Mouse (Mus musculus) neural tube, embryonic 13.5 days (tissue): ENCODE measurements around the gene Prdm12. TPM values are rescaled to one million over a fixed set of nuclear protein-coding genes. Genes with fewer than 3 reads are reported as not detected.
"Not testable (repeated sequence)": the region's sequence is repeated elsewhere in the genome, so short reads cannot be mapped to it uniquely, and the experiment has no call there.

Source experiments
- ATAC-seq: fragments of 200-750 bp; cut with Nextera tagmentation; 2 replicates; pipeline ENCODE4 v1.8.0; 2017; ENCODE audit warnings: low read depth, mild to moderate bottlenecking, moderate TSS enrichment, moderate library complexity
- H3K27ac ChIP-seq: fragments of 300-500 bp; sonication (generic); replicated peaks from 2 replicates; pipeline ENCODE4 v1.5.1; 2015; ENCODE audit warnings: moderate library complexity, mild to moderate bottlenecking, inconsistent platforms
- H3K27me3 ChIP-seq: fragments of 300-500 bp; sonication (generic); 2 replicates; pipeline ENCODE4 v1.6.1; 2015; ENCODE audit warnings: mild to moderate bottlenecking, inconsistent platforms
- H3K36me3 ChIP-seq: fragments of 300-500 bp; sonication (generic); 2 replicates; pipeline ENCODE4 v1.6.1; 2015; ENCODE audit warnings: mild to moderate bottlenecking, inconsistent platforms
- H3K4me1 ChIP-seq: fragments of 300-500 bp; sonication (generic); replicated peaks from 2 replicates; pipeline ENCODE4 v1.6.1; 2015; ENCODE audit warnings: inconsistent platforms
- H3K4me2 ChIP-seq: fragments of 300-500 bp; sonication (generic); 2 replicates; pipeline ENCODE4 v1.6.1; 2015; ENCODE audit warnings: inconsistent platforms, mild to moderate bottlenecking, moderate library complexity
- H3K4me3 ChIP-seq: fragments of 300-500 bp; sonication (generic); 2 replicates; pipeline ENCODE4 v1.5.1; 2015; ENCODE audit warnings: mild to moderate bottlenecking, inconsistent platforms
- H3K9ac ChIP-seq: fragments of 300-500 bp; sonication (generic); 2 replicates; pipeline ENCODE4 v1.6.1; 2015; ENCODE audit warnings: moderate library complexity, mild to moderate bottlenecking, inconsistent platforms
- H3K9me3 ChIP-seq: fragments of 300-500 bp; sonication (generic); 2 replicates; pipeline ENCODE4 v1.6.1; 2016; ENCODE audit warnings: inconsistent platforms
- WGBS: fragments of 180-500 bp; shearing (Covaris S2); methylation state at CpG from one replicate; pipeline ENCODE4 v1.1.7; 2015; 5-methylcytosine and 5-hydroxymethylcytosine counted together
- polyA plus RNA-seq: library from polyadenylated mRNA; unstranded; fragments of >200 nt; fragmentation: Nextera tagmentation; extraction: Ambion mirVana; gene quantifications from 2 replicates; pipeline ENCODE4 v1.2.1, GENCODE M21; 2015

Prdm12 gene
- polyA plus RNA-seq, 1 experiment from 2014 or later = 45.9 TPM

- Histone ChIP-seq H3K36me3 (no peaks in the 10 kb centered on the region), H3K4me2 (peak overlapping the region; percentile 83), H3K9me3 (peaks cover 5% of the 10 kb centered on the region), H3K4me1 (peaks cover 18% of the 10 kb centered on the region), H3K27me3 (peaks cover 99% of the 10 kb centered on the region), H3K4me3 (peak overlapping the region; percentile 48), H3K9ac (peak overlapping the region; percentile 66), H3K27ac (peak overlapping the region; percentile 46; the same call in 1 of the 2 replicates)
- under 1% methylated on average over 78 of the region's 109 CpGs for WGBS
- ATAC-seq = peak; percentile 87
Measured at GRCm38 (mm10) chr2:31653971-31654853, 14.4 kb downstream of the Prdm12 start.

DNA sequence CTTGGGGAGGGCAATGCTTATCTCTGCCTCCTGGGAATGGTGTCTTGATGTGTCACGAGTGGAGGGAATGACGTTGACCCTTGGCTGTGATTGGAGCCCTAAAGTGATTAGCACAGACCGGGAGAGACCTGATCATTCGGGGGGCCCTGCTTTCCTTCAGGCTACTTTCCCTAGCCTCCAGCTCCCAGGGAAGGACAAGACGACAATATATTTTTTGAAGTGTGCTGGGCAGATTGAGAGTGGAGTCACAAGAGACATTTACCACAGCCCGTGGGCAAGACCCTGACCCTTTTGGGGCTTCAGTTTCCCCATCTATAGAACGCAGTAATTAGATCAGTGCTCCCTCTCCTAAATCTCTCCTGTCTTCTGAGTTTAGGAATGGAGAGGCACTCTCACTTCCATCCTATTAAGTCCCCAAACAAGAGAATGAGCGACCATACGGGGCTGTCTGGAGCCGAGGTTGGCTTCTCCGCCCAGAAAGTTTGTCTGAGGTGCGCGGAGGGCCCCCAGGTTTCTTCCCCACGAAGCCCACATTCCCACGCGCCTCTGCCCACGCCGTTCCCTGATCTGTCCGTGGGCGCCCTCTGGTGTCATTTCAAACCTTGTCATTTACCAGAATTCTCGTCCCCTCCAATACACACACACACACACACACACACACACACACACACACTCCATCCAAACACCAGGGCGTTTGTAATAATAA lies 15.2 kb downstream of the Prdm12 start:
- no peaks in the 10 kb centered on the region for H3K36me3 ChIP-seq
- peak; percentile 51; the same call in 1 of the 2 replicates for ATAC-seq
- 8% methylated on average over 22 of the region's 22 CpGs for WGBS
- H3K4me1 ChIP-seq = peaks cover 18% of the 10 kb centered on the region
- 0 out of 2 replicates have a peak overlapping the region, but pooled peaks have one; percentile 46 for H3K27ac ChIP-seq
- peak overlapping the region; percentile 66 for H3K9ac ChIP-seq
- peak overlapping the region; percentile 48 for H3K4me3 ChIP-seq
- peak overlapping the region; percentile 83 for H3K4me2 ChIP-seq
- peaks cover 9% of the 10 kb centered on the region for H3K9me3 ChIP-seq
- H3K27me3 ChIP-seq = peaks cover 99% of the 10 kb centered on the region

- Histone ChIP-seq H3K27ac (no peak overlapping the region), H3K4me2 (no peak overlapping the region), H3K27me3 (peaks cover 97% of the 10 kb centered on the region), H3K4me3 (no peak overlapping the region), H3K36me3 (no peaks in the 10 kb centered on the region), H3K9ac (no peak overlapping the region), H3K4me1 (peaks cover 18% of the 10 kb centered on the region), H3K9me3 (peaks cover 9% of the 10 kb centered on the region)
- no peak for ATAC-seq
- 80% methylated on average over 7 of the region's 7 CpGs for WGBS
Measured at GRCm38 (mm10) chr2:31656374-31656773, 16.5 kb downstream of the Prdm12 start.

- ATAC-seq = no peak
- peaks cover 90% of the 10 kb centered on the region for H3K27me3 ChIP-seq
Measured at GRCm38 (mm10) chr2:31662939-31663803, 23.3 kb downstream of the Prdm12 start.

DNA sequence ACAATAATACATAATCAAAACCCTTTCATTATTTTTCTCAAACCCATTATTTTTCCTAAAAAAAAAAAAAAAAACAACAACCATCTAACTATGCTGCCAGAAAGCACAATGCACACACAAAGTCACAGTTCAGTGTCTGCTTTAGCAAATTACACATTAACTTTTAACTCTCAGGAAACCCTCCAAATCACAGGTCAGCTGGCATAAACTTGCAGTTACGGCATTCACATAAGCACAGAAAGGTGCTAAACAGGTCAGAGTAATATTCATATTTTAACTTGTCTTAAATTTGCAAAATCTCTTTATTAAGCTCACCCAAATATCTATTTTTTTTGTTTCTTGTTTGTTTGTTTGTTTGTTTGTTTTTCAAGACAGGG lies 24.0 kb downstream of the Prdm12 start:
- no peak for ATAC-seq
- Histone ChIP-seq H3K27ac (no peak overlapping the region), H3K27me3 (peaks cover 84% of the 10 kb centered on the region), H3K9ac (no peak overlapping the region), H3K9me3 (peaks cover 8% of the 10 kb centered on the region), H3K4me3 (no peak overlapping the region), H3K4me1 (no peaks in the 10 kb centered on the region), H3K4me2 (no peak overlapping the region), H3K36me3 (no peaks in the 10 kb centered on the region)
- WGBS = 89% methylated on average over 1 of the region's 1 CpGs

More at GRCm38 (mm10) chr2:31662939-31663803, 23.3 kb downstream of the Prdm12 start:
- Histone ChIP-seq H3K36me3 (no peaks in the 10 kb centered on the region), H3K9ac (no peak overlapping the region), H3K9me3 (peaks cover 9% of the 10 kb centered on the region), H3K27ac (no peak overlapping the region), H3K4me1 (no peaks in the 10 kb centered on the region), H3K4me3 (no peak overlapping the region), H3K4me2 (no peak overlapping the region)
- WGBS = 61% methylated on average over 8 of the region's 8 CpGs

GRCm38 (mm10) chr2:31667332-31667731 lies 27.5 kb downstream of the Prdm12 start:
- peaks cover 60% of the 10 kb centered on the region for H3K27me3 ChIP-seq
- peaks cover 14% of the 10 kb centered on the region for H3K4me1 ChIP-seq
- no peak overlapping the region for H3K9ac ChIP-seq
- ATAC-seq = no peak
- H3K4me2 ChIP-seq = no peak overlapping the region
- WGBS = 15% methylated on average over 4 of the region's 4 CpGs
- H3K27ac ChIP-seq = no peak overlapping the region
- H3K9me3 ChIP-seq = no peaks in the 10 kb centered on the region
- H3K36me3 ChIP-seq = no peaks in the 10 kb centered on the region
- H3K4me3 ChIP-seq = no peak overlapping the region

- Histone ChIP-seq H3K4me3 (peak within 1 kb of the TSS; percentile 70), H3K4me2 (peak within 1 kb of the TSS; percentile 83), H3K27me3 (peaks cover 28% of the 10 kb centered on the region), H3K27ac (no peak within 1 kb of the TSS; the same call in 1 of the 2 replicates), H3K4me1 (peaks cover 26% of the 10 kb centered on the region), H3K36me3 (peaks cover 31% of the 10 kb centered on the region), H3K9me3 (no peaks in the 10 kb centered on the region), H3K9ac (peak within 1 kb of the TSS; percentile 80)
- peak; percentile 98 for ATAC-seq
- WGBS = 1% methylated on average over 27 of the region's 27 CpGs
Measured at GRCm38 (mm10) chr2:31670551-31671035, 30.8 kb downstream of the Prdm12 start, which contains the start of gene Exosc2. Gene Exosc2 (plus strand): TSS chr2:31670715.

GRCm38 (mm10) chr2:31678641-31679040 lies 38.8 kb downstream of the Prdm12 start:
- 95% methylated on average over 6 of the region's 6 CpGs for WGBS
- no peak for ATAC-seq

DNA sequence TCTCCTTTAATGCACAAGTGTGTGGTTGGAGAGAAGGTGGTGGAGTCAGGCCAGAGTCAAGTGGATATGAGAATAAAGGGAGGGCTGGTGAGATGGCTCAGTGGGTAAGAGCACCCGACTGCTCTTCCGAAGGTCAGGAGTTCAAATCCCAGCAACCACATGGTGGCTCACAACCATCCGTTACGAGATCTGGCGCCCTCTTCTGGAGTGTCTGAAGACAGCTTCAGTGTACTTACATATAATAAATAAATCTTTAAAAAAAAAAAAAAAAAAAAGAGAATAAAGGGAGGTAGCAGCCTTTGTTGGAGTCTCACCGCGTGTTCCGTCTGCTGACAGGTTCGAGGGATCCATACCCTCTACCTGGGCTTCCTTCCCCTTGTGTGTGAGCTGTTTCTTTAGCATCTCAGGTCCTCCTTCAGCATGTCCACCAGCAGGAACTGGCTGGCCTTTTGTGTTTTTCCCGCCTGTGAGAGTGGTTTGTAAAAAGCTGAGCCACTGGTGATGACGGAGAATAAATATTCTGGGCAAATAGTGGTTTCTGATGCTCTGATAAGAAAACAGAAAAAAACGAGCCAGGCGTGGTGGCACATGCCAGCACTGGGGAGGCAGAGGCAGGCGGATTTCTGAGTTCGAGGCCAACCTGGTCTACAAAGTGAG lies 41.3 kb downstream of the Prdm12 start:
- not testable (repeated sequence) for H3K4me3 ChIP-seq, H3K4me2 ChIP-seq, H3K27me3 ChIP-seq, H3K4me1 ChIP-seq, H3K27ac ChIP-seq, H3K9me3 ChIP-seq, ATAC-seq, H3K9ac ChIP-seq
- WGBS = 91% methylated on average over 15 of the region's 15 CpGs
- peaks cover 52% of the 10 kb centered on the region for H3K36me3 ChIP-seq

More at GRCm38 (mm10) chr2:31678641-31679040, 38.8 kb downstream of the Prdm12 start:
- Histone ChIP-seq H3K9me3 (no peaks in the 10 kb centered on the region), H3K4me3 (no peak overlapping the region), H3K27ac (no peak overlapping the region), H3K9ac (no peak overlapping the region), H3K4me2 (no peak overlapping the region), H3K4me1 (no peaks in the 10 kb centered on the region), H3K27me3 (no peaks in the 10 kb centered on the region), H3K36me3 (peaks cover 78% of the 10 kb centered on the region)

DNA sequence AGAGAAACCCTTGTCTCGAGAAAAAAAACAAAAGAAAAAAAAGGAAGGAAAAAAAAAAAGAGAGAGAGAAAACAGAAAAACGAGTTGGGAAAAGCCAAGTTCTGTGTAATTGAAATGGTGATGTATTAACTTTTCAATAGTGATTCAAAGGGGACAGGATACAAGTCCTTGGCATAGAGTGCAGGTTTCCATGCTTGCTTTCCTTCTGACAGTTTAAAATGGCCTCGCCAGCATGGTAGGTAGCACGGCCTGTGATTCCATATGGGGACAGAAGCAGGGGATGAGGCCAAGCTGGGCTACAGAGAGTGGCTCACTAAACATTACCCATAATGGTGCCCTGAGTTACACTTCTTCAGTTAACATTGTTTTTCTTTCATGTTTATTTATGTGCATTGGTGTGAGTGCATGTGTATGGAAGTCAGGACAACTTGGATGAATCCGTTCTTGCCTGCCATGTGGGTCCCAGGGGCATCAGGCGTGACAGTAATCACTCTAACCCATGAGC lies 41.9 kb downstream of the Prdm12 start:
- Histone ChIP-seq H3K4me2 (no peak overlapping the region), H3K27me3 (no peaks in the 10 kb centered on the region), H3K4me3 (no peak overlapping the region), H3K27ac (no peak overlapping the region), H3K36me3 (peaks cover 46% of the 10 kb centered on the region), H3K4me1 (no peaks in the 10 kb centered on the region), H3K9ac (no peak overlapping the region), H3K9me3 (no peaks in the 10 kb centered on the region)
- no peak for ATAC-seq
- WGBS = 86% methylated on average over 6 of the region's 6 CpGs

DNA sequence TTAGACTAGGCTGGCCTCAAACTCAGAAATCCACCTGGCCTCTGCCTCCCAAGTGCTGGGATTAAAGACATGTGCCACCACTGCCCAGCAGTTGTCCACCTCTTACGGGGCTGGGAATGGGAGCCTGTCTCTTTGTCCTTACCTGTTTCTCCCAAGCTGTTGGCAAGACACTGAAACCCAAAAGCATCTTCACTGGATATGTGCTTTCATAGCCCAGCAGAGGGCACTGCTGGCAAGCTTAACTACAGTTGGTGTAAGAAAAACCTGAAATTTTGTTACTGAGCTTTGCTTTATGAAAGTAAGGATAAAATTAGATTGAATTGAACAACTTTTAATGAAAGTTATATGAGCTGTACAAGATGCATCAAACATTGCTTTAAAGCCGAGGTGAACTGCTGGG lies 43.8 kb downstream of the Prdm12 start:
- Histone ChIP-seq H3K4me1 (peaks cover 4% of the 10 kb centered on the region; the same call in 1 of the 2 replicates), H3K27ac (no peak overlapping the region), H3K4me2 (no peak overlapping the region), H3K27me3 (no peaks in the 10 kb centered on the region), H3K9ac (no peak overlapping the region), H3K36me3 (peaks cover 28% of the 10 kb centered on the region), H3K4me3 (no peak overlapping the region), H3K9me3 (no peaks in the 10 kb centered on the region)
- WGBS = 44% methylated on average over 2 of the region's 2 CpGs
- ATAC-seq = no peak
